ENCODE assay signal across 8 mouse cellular contexts in the genomic region with DNA sequence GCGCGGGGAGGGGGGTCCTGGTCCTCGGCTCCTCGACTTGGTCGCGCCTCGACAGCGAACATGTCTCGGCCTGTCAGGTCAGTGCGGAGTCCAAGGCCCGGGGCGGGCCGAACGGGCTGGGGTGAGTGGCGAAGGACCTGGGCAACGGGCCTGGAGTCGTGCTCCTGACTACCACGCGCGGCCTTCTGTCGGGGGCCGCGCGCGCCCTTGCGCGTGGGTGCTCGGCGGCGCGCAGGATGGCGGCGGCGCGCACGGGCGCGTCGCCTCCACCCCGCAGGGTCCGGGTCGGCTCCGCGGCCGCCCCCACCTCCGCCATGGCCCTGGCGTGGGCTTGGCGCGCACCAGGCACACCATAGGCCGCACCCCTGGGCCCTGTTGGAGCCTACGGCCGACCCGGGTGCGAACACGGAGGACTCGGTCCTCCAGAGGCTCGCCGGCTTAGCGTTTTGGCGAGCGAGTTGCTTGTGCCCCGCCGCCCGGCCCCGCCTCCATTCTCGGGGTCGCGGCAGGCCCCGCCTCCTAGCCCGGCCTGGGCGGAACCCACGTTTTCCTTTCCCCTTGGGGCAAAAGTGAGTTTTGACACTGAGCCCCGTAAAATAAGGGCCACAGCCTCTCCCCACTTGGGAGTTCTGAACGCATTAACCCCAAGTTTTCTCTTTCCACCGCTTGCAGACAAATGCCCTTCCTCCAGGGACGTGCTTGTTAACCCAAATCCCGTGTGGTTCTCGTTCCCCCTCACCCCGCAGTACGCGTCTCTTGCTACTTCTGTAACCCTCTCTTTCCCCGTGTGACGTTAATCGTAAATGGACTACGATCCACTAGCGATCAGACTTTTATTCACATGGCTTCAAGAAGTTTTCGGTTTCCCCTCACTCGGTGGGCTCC. TPM values are rescaled to one million over a fixed set of nuclear protein-coding genes. Genes with fewer than 3 reads are reported as not detected.
DNase-seq lines count a peak whose midpoint lies in the region; ATAC-seq lines count a peak whose summit lies in the region.

No protein-coding gene starts in this region.

- H3K4me2 ChIP-seq in intestine, embryonic 16.5 days (ENCODE audit: low read depth, low read length) = peak overlapping the region; percentile 59
- H3K4me2 ChIP-seq in midbrain, embryonic 11.5 days = peak overlapping the region; percentile 62

- peak; percentile 84 for ATAC-seq in intestine, embryonic 16.5 days
- peak; percentile 91 for ATAC-seq in midbrain, embryonic 11.5 days (ENCODE audit: low FRiP score)

- H3K4me1 ChIP-seq in intestine, embryonic 16.5 days (ENCODE audit: control insufficient read depth, insufficient read depth, low read length) = peaks cover 10% of the 10 kb centered on the region; the same call in 1 of the 2 replicates
- peaks cover 3% of the 10 kb centered on the region for H3K4me1 ChIP-seq in midbrain, embryonic 11.5 days (ENCODE audit: control insufficient read depth, insufficient read depth, low read length)

- H3K27me3 ChIP-seq in intestine, embryonic 16.5 days (replicated peaks; ENCODE audit: control insufficient read depth, insufficient read depth, low read length) = no peaks in the 10 kb centered on the region
- peaks cover 3% of the 10 kb centered on the region; the same call in 1 of the 2 replicates for H3K27me3 ChIP-seq in midbrain, embryonic 11.5 days (ENCODE audit: control insufficient read depth, insufficient read depth, low read length)

- peak; percentile 77 for DNase-seq in adrenal gland, adult 8-10 months
- peak; percentile 85 for DNase-seq in embryo, embryonic 9.5 days (ENCODE audit: extremely low spot score)
- DNase-seq in gastrocnemius, postnatal 4 days (ENCODE audit: low spot score in 2 of 2) = peak; percentile 71 to 86
- DNase-seq in left cerebral cortex, postnatal 4 days = peak; percentile 74
- peak; percentile 98 for DNase-seq in midbrain, embryonic 11.5 days (ENCODE audit: low spot score, missing footprints)
- peak; percentile 65 for DNase-seq in right cerebral cortex, postnatal 4 days
- peak; percentile 86 for DNase-seq in yolk sac, embryonic 10.5 days (ENCODE audit: low spot score)

- peak overlapping the region; percentile 99 for H3K9ac ChIP-seq in intestine, embryonic 16.5 days (ENCODE audit: low read depth, low read length)
- H3K9ac ChIP-seq in midbrain, embryonic 11.5 days (ENCODE audit: low read length) = peak overlapping the region; percentile 96

- no peaks in the 10 kb centered on the region for H3K36me3 ChIP-seq in intestine, embryonic 16.5 days (ENCODE audit: control insufficient read depth, insufficient read depth, low read length)
- H3K36me3 ChIP-seq in midbrain, embryonic 11.5 days (ENCODE audit: control insufficient read depth, insufficient read depth, low read length) = no peaks in the 10 kb centered on the region

- under 1% methylated on average over 85 of the region's 88 CpGs for WGBS in intestine, embryonic 16.5 days
- under 1% methylated on average over 88 of the region's 88 CpGs for WGBS in midbrain, embryonic 11.5 days

- intact Hi-C loops in left cerebral cortex, postnatal 4 days (cut with DNase I) = no loop called here

- peak overlapping the region; percentile 94 for H3K4me3 ChIP-seq in intestine, embryonic 16.5 days (ENCODE audit: low read length)
- peak overlapping the region; percentile 98 for H3K4me3 ChIP-seq in midbrain, embryonic 11.5 days (ENCODE audit: low read depth, low read length)

- no peaks in the 10 kb centered on the region for H3K9me3 ChIP-seq in intestine, embryonic 16.5 days (ENCODE audit: control insufficient read depth, low read length)
- no peaks in the 10 kb centered on the region for H3K9me3 ChIP-seq in midbrain, embryonic 11.5 days (ENCODE audit: control insufficient read depth, low read length)

- peak overlapping the region; percentile 96 for H3K27ac ChIP-seq in intestine, embryonic 16.5 days (ENCODE audit: low read length)
- H3K27ac ChIP-seq in midbrain, embryonic 11.5 days (ENCODE audit: low read depth, low read length) = peak overlapping the region; percentile 93

RNA-seq across cellular contexts. Expression of gene Nucks1, which starts 0.6 kb away (rescaled TPM):
- total RNA-seq in adrenal gland, adult 8-10 months (2022) = 100 to 1,000 TPM; 134 to 174 (median 151) TPM
- total RNA-seq in gastrocnemius, postnatal 4 days (2021) = 100 to 1,000 TPM; 128 to 130 TPM
- polyA plus RNA-seq in intestine, embryonic 16.5 days (2015; fragmentation: Nextera tagmentation; extraction: Ambion mirVana) = 44.5 TPM in 2 replicates
- 100 to 1,000 TPM; 224 to 229 TPM for total RNA-seq in left cerebral cortex, postnatal 4 days (2021)
- 61.3 and 63.1 TPM in 2 replicates for polyA plus RNA-seq in midbrain, embryonic 11.5 days (2014; fragmentation: Nextera tagmentation; extraction: Ambion mirVana)

RNA-seq across cellular contexts. Expression of gene Rab29, which starts 43.9 kb away (rescaled TPM):
- total RNA-seq in adrenal gland, adult 8-10 months (2022) = 10 to 100 TPM; 15.0 to 28.6 (median 22.0) TPM
- 10 to 100 TPM; 12.5 to 12.7 TPM for total RNA-seq in gastrocnemius, postnatal 4 days (2021)
- polyA plus RNA-seq in intestine, embryonic 16.5 days (2015; fragmentation: Nextera tagmentation; extraction: Ambion mirVana) = 22.4 and 22.7 TPM in 2 replicates
- 1 to 10 TPM; 6.8 to 7.5 TPM for total RNA-seq in left cerebral cortex, postnatal 4 days (2021)
- polyA plus RNA-seq in midbrain, embryonic 11.5 days (2014; fragmentation: Nextera tagmentation; extraction: Ambion mirVana) = 12.5 and 15.0 TPM in 2 replicates

RNA-seq across cellular contexts. Expression of gene Slc45a3, which starts 51.9 kb away (rescaled TPM):
- total RNA-seq in adrenal gland, adult 8-10 months (2022) = 10 to 100 TPM; 18.4 to 53.4 (median 36.3) TPM
- total RNA-seq in gastrocnemius, postnatal 4 days (2021) = 1 to 10 TPM; 3.2 to 3.3 TPM
- polyA plus RNA-seq in intestine, embryonic 16.5 days (2015; fragmentation: Nextera tagmentation; extraction: Ambion mirVana) = 2.5 and 2.9 TPM in 2 replicates
- total RNA-seq in left cerebral cortex, postnatal 4 days (2021) = 1 to 10 TPM in 1 of 2 experiments, under 1 TPM in 1; 0.91 to 1.3 TPM
- polyA plus RNA-seq in midbrain, embryonic 11.5 days (2014; fragmentation: Nextera tagmentation; extraction: Ambion mirVana) = 19.5 and 20.5 TPM in 2 replicates

Comparison
In these comparisons a context has a peak if more than half of its experiments do, and no peak if none do; other contexts are left out.
1. Peak in every context shown above with its lines: DNase-seq, ATAC-seq, H3K4me3 ChIP-seq and H3K27ac ChIP-seq.
2. RNA of gene Slc45a3, which starts 51.9 kb away (total RNA-seq): 18.4 to 53.4 TPM in adrenal gland, adult 8-10 months; 3.2 to 3.3 TPM in gastrocnemius, postnatal 4 days and 0.91 to 1.3 TPM in left cerebral cortex, postnatal 4 days; every median in the first group is over 4 times any median in the second.